Mouse (Mus musculus): ENCODE measurements at regions not wholly inside any gene's neighbourhood (a gene's known extent, or its start where the extent isn't known, plus 50 kb on each side); places are given as distances from the start of the nearest gene placed in this dataset.
A peak's percentile ranks its signal among the peaks of the same experiment; 100 is the strongest.

DNA sequence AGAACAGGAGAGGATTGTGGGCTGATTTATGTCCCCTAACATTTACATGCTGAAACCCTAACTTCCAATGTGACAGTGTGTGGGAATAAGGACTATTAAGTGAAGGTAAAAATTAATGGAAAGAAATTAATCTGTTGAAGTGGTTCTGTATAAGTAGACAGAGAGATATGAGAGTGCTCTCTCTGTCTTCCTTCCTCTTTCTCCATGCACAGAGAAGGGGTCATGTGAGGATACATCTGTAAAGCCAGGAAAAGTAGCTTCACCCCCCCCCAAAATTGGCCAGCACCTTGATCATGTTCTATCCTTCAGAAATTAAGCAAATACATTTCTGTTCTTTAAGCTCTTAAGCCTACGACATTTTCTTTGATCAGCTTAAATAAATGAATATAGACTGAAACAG lies 268.6 kb upstream of the Ccdc54 start:
- DNase-seq (ENCODE audit: inconsistent age in 2 of 2, low spot score in 1 of 2) = no peak

DNA sequence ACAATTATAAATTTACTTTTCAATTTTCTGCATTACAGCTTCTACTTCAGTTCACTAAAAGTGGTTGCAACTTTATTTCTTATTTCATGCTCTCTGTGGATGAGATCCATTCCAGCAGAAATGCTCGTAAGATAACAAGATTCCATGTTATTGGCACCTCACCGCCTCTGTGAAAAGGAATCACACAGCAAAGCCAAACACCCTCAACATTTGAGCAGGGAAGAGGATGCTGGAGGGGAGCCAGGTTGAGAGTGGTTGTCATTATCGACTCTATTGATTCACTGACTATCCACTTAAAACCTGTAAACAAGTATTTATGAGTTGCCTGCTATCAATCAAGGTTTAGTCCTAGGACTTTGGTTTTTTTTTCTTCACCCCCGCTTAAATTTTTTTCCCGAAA lies 261.1 kb upstream of the Ccdc54 start:
- DNase-seq (ENCODE audit: inconsistent age in 2 of 2, low spot score in 1 of 2) = no peak

- peak in 1 of 2 experiments; percentile 43 for DNase-seq (ENCODE audit: inconsistent age in 2 of 2, low spot score in 1 of 2)
Observed at GRCm38 (mm10) chr16:50847693-50848092, 256.7 kb upstream of the Ccdc54 start.

- DNase-seq (ENCODE audit: inconsistent age in 2 of 2, low spot score in 1 of 2) = no peak
Observed at GRCm38 (mm10) chr16:50846505-50846904, 255.6 kb upstream of the Ccdc54 start.

DNA sequence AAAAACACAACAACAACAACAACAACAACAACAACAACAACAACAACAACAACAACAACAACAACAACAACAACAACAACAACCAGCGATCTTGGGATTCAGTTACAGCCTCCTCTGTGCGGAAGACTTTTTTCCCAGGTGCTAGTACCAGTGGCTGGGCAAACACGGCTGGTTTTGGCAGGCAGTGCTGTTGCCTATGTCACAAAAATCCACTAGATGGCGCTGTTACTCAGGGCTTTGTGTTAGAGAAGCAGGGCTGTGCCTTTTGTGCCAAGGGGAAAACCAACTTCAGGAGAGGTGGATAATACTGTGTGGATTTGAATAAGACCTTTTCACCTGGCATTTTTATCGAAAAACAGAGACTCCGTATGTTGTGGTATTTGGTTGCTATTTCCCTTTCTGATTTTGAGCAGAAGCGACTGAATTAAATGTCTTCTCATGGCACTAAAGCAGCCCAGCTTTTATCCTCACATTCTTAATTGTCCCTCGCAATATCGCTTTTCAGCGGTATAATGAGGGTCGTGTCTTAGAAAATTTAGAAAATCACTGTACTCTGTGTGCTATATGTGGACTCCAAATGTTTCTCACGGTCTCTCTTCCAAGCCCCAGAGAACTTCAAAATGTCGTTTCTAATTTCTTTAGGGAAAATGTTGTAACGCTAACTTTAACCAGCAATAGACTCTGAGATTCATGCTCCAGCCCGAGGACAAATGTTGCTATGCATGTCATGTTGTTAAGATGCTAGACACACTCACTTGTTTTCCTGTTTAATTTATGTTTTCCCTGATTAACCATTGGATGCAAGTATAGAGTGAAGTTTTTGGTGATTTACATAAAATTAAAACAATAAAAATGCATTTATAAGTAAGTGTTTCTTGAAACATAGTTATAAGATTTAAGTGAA lies 251.0 kb upstream of the Ccdc54 start:
- DNase-seq (ENCODE audit: inconsistent age in 2 of 2, low spot score in 1 of 2) = peak; percentile 40 to 87

DNA sequence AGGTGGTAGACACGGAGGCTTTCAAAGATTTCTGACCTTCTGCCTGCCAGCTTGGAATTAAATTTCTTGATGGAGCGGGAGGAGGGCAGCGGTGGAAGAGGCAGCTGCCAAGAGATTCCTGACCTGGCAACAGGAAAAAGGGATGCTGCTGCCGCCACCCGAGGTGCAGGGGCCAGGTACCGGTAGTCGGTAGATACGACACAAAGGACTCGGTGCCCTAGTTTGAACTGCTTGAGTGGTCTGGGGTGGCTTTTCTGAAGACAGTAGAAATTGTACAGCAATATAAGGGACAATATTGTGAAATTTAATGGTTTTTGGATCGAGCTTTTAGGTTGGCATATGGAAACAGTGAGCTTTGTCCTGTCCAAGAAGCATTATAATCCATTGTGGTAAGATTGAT lies 250.3 kb upstream of the Ccdc54 start:
- DNase-seq (ENCODE audit: inconsistent age in 2 of 2, low spot score in 1 of 2) = no peak

DNA sequence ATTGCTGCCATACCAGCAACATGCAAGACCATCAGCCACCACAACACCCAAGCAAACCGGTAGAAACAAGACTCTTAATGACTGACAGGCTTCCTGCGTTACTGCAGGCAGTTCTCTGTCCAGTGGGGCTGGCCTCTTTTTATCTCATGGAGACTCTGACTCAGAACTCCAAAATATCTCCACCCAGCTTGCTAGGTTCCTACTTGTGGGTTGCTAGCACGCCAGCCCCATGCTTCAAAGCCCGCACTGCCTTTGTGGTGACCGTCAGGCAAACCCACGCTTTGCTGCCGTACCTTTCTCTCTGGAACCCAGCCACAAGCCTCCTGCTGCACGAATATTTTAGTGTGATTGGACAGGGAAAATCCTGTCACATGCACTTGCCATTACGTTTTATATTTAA lies 248.7 kb upstream of the Ccdc54 start:
- no peak for DNase-seq (ENCODE audit: inconsistent age in 2 of 2, low spot score in 1 of 2)

DNA sequence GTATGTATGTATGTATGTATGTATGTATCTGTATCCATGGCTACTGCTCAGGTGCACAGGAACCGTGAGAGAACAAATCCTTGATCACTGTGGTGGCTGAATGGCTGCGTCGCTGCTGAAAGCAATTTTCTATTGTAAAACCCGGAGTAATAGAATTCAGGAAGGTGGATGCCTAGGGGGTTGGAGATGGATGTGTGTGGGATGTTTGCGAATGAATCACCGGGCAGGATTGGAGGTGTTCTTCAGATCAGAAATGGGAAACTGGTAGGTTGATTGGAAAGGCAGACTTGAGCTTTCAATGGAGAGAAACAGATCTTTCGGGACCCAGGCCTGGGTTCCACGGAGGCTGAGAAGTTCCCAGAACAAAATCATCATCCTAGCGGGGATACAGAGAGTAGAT lies 246.5 kb upstream of the Ccdc54 start:
- no peak for DNase-seq (ENCODE audit: inconsistent age in 2 of 2, low spot score in 1 of 2)

GRCm38 (mm10) chr16:50836457-50836856 lies 245.5 kb upstream of the Ccdc54 start:
- DNase-seq (ENCODE audit: inconsistent age in 2 of 2, low spot score in 1 of 2) = no peak

DNA sequence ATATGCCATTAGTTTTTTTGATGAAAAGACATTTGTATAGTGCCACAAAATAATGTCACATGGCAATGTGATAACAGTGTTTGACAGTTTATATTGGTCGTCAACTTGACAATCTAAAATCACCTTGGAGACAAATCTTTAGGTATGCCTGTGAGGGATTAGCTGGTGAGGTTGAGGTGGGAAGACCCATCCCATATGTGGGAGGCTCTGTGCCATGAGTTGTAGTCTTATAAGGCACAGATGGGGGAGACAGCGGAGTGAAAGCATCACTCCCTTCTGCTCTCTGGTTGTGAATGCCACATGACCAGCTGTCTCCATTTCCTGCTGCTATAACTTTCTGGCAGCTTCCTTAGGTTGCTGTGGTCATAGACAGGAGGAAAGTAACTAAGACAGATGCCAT lies 242.4 kb upstream of the Ccdc54 start:
- no peak for DNase-seq (ENCODE audit: inconsistent age in 2 of 2, low spot score in 1 of 2)

DNA sequence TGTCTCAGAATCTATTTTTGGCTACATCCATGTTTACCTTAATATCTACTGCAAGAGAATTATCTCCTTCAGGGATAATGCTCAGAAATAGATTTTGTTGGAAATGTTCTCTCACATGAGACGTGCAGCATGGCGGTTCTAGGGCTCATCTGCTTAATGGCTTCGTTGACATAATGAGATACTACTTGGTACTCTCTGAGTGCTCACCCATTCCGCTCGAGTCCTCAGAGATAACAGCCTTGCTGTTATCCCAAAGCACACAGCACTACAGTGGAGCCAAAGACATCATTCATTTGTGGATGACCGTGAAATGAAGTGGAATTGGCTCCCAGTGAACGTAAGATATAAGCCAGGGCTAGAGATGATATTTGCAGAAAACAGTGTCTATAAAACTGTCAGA lies 231.4 kb upstream of the Ccdc54 start:
- DNase-seq (ENCODE audit: inconsistent age in 2 of 2, low spot score in 1 of 2) = peak in 1 of 2 experiments; percentile 30

GRCm38 (mm10) chr16:50814626-50815025 lies 223.7 kb upstream of the Ccdc54 start:
- DNase-seq (ENCODE audit: inconsistent age in 2 of 2, low spot score in 1 of 2) = peak; percentile 7 to 24

DNA sequence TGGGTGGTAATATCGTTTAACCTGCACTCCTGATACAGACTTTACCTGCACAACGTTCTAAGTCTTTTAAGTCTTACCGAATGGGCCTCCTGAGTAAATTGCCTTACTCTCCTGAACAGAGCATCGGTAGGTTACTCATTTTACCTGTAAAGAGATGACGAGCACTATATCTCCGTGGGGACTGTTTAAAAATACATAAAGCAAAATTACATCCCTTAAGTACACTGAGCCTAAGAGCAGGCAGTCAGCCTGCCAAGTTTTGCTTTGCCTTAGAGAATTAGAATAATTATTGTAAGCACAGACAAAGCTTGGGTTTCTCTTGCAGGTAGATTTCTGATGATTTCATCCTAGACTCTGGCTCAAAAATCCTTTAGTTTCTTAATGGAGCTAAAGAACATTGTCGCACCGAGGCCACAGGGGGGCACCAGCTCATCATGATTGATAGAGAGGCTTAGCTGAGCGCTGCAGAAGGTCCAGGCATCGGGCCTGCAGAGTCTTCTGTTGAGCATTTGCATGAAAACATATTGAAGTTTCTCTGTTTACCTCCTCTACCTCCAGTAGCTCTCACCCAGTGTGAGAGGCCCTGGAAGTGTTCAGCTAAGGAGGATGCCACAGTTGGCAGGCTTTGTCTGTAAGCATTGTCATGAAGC lies 208.3 kb upstream of the Ccdc54 start:
- peak; percentile 27 to 63 for DNase-seq (ENCODE audit: inconsistent age in 2 of 2, low spot score in 1 of 2)

DNA sequence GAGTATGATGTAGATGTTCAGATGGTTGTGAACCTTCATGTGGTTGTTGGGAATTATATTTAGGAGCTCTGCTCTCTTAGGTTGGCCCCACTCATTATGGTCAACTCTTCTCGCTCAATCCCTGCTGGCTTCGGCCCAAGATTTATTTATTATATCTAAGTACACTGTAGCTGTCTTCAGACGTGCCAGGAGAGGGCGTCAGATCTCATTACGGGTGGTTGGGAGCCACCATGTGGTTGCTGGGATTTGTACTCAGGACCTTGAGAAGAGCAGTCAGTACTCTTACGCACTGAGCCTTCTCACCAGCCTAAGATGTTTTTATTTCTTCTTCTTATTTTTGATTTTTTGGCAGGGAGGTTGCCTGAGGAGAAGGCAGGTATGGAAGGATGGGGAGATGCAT lies 207.1 kb upstream of the Ccdc54 start:
- no peak for DNase-seq (ENCODE audit: inconsistent age in 2 of 2, low spot score in 1 of 2)

GRCm38 (mm10) chr16:50792960-50793359 lies 202.0 kb upstream of the Ccdc54 start:
- DNase-seq (ENCODE audit: inconsistent age in 2 of 2, low spot score in 1 of 2) = no peak

- DNase-seq (ENCODE audit: inconsistent age in 2 of 2, low spot score in 1 of 2) = no peak
Observed at GRCm38 (mm10) chr16:50792506-50792905, 201.6 kb upstream of the Ccdc54 start.

DNA sequence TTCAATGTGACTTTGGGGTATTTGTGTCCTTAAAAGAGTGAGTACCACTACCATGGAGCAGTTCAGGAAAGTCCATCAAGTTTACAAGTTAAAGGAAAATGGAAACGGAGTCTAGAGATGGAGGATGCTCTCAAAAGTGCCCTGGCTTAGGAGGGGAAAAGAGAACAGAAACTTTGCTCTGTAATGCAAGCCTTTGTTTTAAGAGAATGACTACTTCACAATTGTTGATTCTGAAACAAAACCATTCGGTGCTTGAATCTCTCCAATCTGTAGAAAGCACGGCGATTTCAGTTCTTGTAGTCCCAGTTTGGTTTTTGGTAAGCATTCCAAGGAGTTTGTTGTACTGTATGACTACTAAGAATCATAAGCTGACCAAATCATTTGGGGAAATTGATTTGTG lies 197.7 kb upstream of the Ccdc54 start:
- no peak for DNase-seq (ENCODE audit: inconsistent age in 2 of 2, low spot score in 1 of 2)

DNA sequence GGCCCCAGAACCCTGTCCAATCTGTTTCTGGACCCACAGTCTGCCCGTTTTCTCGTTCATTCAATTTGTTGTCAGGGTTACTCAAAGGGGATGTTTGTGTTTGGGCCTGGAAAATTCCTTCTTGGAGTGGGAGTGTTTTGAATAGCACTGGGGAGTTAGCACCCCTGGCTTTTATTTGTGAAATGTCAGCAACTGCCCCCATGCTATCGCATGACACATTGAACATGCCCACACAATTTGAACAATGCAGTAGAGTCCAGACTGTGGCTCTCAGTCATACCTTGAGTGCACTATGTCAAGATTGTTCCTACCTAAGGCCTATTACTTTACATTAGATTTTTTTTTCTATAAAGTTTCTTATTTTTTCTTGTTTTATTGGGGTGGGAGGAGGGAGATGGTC lies 195.2 kb upstream of the Ccdc54 start:
- DNase-seq (ENCODE audit: inconsistent age in 2 of 2, low spot score in 1 of 2) = no peak

DNA sequence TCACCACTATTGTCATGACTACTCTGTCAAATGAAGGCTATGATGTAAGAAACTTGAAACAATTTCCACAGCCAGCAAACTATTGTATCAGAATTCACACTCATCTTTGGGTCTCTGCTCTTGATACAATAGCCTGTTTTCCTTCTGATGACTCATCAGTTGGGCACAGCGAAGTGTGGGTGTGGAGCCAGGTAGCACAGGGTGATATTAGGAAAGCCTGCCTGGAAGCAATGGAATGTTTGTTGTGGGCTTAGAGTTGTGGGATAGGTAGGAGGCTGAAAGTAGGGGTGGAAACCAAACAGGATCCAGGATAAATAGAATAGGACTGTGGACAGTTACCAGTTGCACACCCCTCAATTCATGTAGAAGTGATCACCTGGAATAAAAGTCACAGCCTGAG lies 194.4 kb upstream of the Ccdc54 start:
- no peak for DNase-seq (ENCODE audit: inconsistent age in 2 of 2, low spot score in 1 of 2)

- no peak for DNase-seq (ENCODE audit: inconsistent age in 2 of 2, low spot score in 1 of 2)
Observed at GRCm38 (mm10) chr16:50784651-50785228, 193.8 kb upstream of the Ccdc54 start.

- no peak for DNase-seq (ENCODE audit: inconsistent age in 2 of 2, low spot score in 1 of 2)
Observed at GRCm38 (mm10) chr16:50783784-50784650, 193.1 kb upstream of the Ccdc54 start.

Data from adrenal gland, adult (tissue).